Mouse (Mus musculus) frontal cortex, postnatal 14 days (tissue): ENCODE data around the gene Ptpra.
A peak's percentile ranks its signal among the peaks of the same experiment; 100 is the strongest.

Source experiments
- DNase-seq, 2 experiments: peaks; one replicate each; pipeline ENCODE4 v3.0.0; 2022; ENCODE audit warnings: low spot score in 2 of 2

The Ptpra gene

GRCm38 (mm10) chr2:130442162-130442561 is 7.9 kb upstream of the Ptpra start:
- DNase-seq: no peak

GRCm38 (mm10) chr2:130448449-130448848 is 1.6 kb upstream of the Ptpra start:
- no peak for DNase-seq

DNA sequence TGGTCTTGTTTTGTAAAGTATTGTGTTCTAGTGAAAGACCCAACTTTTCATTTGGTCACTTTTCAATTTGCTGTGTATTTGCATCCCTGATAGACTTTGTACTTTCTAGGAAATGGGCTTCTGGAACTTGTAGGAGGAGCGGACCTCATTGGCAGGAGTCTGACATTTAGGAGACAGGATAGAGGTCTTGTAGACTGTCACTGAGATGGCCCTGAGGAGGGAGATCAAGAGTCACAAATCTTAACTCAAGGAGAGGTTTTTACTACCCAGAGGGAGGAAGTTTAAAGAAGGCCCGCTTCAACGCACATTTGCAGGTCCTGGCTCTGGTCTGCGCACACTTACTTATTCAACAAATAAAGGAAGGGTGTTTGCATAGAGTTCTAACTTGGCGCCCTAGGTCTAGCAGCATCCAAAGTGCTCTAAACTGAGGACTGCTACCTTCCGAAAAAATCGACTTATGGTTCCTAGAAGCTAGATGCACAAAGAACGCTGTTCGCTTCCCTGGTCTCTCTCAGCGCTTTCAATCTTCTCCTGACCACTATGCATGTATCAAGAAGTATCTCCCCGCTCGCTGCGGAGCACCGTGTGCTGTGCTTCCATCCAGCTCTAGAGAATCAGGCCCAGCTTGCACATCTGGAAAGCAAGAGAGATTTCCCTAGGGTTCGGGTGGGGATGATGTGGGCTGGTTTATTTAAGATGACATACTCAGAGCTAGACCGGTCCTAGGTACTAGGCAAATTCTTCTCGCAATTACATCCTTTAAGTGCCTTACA is 871 bp upstream of the Ptpra start:
- DNase-seq: no peak

DNA sequence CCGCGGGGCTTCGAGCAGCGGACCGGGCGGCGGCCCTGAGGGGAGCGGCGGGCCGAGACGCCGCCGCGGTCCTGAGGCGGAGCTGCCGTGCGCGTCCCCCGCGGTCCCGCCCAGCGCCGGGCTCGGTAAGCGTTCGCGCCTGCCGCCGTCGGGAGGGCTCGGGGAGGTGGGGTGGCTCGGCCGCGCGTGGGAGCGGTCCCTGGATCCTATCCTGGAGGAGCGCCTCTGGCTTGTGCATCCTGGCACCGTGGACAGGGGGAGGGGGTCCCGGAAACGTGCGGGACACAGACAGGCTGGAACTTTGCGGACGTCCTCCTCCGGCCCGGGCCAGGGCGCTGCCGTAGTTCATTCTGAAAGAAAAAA is 337 bp downstream of the Ptpra start:
- DNase-seq: peak; percentile 55 to 65

DNA sequence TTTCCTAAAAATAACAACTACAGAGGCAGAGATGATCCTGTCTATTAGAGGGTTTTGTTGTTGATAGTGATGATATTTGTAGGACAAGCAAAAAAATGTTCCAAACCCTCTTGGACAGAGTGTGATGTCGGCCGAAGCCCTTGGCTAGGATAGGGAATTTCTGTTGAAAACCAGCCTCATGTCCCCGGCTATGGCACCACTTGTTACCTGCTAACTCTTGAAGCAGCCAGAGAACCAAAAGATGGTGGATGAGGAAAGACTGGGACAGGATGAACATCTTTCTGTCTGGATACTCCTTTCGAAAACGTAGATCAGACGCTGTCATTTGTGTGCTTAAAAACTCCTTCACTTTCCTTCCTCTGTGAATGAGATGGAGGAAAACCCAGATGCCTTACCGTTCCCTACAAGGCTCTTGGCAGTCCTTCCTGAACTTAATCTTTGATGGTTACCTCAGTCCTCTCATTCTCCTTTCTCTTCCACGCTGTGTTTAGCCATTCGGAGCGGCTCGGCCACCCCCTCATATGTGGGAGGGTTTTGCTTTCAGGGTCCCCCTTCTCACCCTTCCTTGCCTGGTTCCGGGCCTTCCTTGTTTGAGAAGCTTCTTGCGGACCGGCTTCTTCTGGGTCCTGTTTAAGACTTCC is 1.1 kb downstream of the Ptpra start:
- no peak for DNase-seq

GRCm38 (mm10) chr2:130451727-130452090 is 1.6 kb downstream of the Ptpra start:
- DNase-seq: no peak

GRCm38 (mm10) chr2:130452266-130452665 is 2.2 kb downstream of the Ptpra start:
- DNase-seq: no peak

- no peak for DNase-seq
Observed at GRCm38 (mm10) chr2:130453421-130453820, 3.3 kb downstream of the Ptpra start.

GRCm38 (mm10) chr2:130454748-130455370 is 4.8 kb downstream of the Ptpra start:
- no peak for DNase-seq

GRCm38 (mm10) chr2:130457871-130458270 is 7.8 kb downstream of the Ptpra start:
- DNase-seq: no peak

DNA sequence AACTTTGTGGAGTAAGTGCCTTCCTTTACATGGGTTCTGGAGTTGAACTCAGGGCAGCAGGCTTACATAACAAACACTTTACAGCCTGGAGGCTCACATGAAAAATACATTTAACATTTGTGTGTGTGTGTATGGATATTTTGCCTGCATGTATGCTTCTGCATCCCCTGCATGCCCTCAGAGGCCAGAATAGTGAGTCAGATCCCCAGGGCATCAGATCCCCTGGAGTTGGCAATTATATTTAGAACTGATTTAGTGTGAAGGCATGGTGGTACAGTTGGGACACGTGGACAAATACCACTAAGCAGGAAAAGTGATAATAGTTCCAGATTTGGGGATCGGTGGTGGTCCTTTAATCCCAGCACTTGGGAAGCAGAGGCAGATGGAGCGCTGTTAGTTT is 9.5 kb downstream of the Ptpra start:
- no peak for DNase-seq

- DNase-seq: no peak
Observed at GRCm38 (mm10) chr2:130461287-130462071, 11.4 kb downstream of the Ptpra start.

- no peak for DNase-seq
Observed at GRCm38 (mm10) chr2:130466438-130466837, 16.4 kb downstream of the Ptpra start.

GRCm38 (mm10) chr2:130469366-130469765 is 19.3 kb downstream of the Ptpra start:
- no peak for DNase-seq

DNA sequence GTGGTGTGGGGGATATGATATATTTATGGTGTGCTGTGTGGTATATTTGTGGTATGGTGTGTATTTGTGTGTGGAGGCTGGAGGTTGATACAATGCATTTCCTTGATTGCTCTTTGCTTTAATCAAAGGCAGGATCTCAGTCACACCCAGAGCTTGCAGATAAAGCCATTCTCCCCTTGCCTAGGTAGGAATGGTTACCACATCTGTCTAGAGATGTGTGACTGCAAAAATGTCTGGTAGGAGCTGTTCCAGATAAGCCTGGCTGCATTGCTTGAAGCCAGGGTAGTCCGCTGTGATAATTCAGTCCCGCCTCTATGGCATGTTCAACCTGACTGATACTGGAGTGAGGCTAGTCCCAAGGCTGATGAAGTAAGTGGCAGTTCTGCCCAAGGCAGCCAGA is 19.9 kb downstream of the Ptpra start:
- DNase-seq: no peak

- no peak for DNase-seq
Observed at GRCm38 (mm10) chr2:130472908-130473510, 22.9 kb downstream of the Ptpra start.

- no peak for DNase-seq
Observed at GRCm38 (mm10) chr2:130475764-130476163, 25.7 kb downstream of the Ptpra start.

DNA sequence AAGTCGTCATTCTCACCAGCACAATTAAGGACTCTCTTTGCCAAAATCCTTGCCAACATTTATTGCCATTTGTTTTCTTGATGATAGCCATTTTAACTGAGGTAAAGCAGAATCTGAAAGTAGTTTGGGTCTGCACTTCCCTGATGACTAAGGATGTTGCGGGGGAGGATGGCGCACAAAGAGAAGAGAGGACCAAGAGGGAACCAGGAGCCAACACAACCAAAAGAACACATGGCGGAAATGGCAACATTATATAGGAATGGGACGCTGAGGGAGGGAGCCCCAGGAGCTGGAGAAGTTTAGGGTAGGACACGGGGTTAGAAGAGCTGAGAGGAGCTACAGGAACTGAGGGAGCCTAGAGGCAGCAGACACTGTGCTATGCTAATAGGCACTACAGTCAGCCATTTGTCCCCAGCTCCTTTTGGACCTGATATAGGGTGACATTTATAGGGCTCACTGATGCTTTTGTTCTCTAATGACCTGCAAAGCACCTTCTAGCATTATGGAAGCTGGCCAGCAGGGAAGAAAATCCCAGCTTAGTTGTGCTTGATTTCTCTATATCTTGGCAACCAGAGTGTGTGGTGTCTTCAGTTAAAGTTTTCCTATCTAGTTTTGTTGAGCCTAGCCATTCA is 26.7 kb downstream of the Ptpra start:
- DNase-seq: no peak

GRCm38 (mm10) chr2:130482177-130482576 is 32.1 kb downstream of the Ptpra start:
- DNase-seq: no peak

DNA sequence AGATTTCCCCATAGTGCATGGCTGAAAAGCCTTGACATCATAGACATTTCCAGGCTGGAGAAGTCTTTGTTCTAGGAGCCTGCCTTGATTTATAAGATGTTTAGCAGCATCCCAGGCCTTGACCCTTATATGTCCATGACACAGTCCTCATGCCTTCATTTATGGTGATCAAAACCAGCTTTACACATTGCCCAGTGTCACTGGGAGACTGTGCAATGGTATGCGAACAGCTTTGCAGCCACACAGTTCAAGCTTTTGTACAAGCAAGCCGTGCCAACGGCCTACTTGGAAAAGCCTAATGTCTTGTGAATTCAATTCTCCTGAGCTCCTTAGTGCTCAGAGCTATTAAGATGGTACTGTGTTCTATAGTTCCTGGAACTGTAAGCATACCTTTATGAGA is 32.6 kb downstream of the Ptpra start:
- DNase-seq: no peak

DNA sequence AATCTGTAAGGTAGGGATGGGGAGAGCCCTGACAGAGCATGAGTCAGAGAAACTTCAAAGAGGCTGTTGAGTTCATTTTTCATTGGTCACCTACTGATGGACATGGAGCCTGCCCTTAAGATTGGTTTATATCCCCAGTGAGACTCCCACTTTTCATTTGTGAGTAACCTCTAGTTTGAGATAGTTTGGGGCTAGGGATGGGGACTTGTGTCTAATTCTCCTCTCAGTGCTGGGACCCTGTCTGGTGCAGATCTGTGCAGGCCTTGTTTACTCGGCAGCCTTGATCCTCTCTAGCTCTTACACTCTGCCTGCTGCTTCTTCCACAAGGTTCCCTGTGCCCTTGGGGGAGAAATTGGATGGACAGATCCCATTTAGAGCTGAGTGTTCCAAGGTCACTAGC is 34.1 kb downstream of the Ptpra start:
- no peak for DNase-seq
